Mouse (Mus musculus) CD4-positive, CD25-positive, alpha-beta regulatory T cell, adult 9 weeks (primary cell): ENCODE measurements around the gene Hoxc5. TPM values are rescaled to one million over a fixed set of nuclear protein-coding genes. Genes with fewer than 3 reads are reported as not detected.

Experiments used
- polyA plus RNA-seq: library from polyadenylated mRNA; unstranded; fragments of 100-300 nt; shearing (Covaris generic); gene quantifications from one replicate; pipeline ENCODE4 v1.2.1, GENCODE M21; 2017

The Hoxc5 gene
- polyA plus RNA-seq = not detected

DNA sequence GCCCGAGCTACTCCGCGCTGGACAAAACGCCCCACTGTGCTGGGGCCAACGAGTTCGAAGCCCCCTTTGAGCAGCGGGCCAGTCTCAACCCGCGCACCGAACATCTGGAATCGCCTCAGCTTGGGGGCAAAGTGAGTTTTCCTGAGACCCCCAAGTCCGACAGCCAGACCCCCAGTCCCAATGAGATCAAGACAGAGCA is at the start of gene Hoxc5:
TSS of gene Hoxc5 (plus strand) at position 132 of the 199 bp plus-strand sequence.

DNA sequence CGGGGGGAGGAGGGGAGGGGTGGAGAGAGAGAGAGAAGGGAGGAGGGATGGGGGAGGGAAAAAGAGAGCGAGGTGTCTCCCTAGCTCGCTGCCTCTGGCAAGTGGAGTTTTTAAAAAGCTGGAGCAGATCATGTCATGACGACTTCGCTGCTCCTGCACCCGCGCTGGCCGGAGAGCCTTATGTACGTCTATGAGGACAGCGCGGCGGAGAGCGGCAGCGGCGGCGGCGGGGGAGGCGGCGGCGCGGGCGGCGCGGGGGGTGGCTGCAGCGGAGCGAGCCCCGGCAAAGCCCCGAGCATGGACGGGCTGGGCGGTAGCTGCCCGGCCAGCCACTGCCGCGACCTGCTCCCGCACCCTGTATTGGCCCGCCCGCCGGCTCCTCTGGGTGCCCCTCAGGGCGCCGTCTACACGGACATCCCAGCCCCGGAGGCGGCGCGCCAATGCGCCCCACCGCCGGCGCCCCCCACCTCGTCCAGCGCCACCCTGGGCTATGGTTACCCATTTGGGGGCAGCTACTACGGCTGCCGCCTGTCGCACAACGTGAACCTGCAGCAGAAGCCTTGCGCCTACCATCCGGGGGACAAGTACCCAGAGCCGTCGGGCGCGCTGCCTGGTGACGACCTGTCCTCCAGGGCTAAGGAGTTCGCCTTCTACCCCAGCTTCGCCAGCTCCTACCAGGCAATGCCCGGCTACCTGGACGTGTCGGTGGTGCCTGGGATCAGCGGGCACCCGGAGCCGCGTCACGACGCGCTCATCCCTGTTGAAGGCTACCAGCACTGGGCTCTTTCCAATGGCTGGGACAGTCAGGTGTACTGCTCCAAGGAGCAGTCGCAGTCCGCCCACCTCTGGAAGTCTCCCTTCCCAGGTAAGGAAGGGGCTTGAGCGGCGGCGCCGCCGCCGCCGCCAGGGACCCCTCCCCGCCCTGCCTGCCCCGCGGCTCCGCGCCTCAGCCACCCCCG is 45.9 kb upstream of the Hoxc5 start, which contains the start of gene Hoxc13:
TSS of gene Hoxc13 (plus strand) at position 51 of the 959 bp plus-strand sequence.

GRCm38 (mm10) chr15:102936279-102936972 is 30.8 kb upstream of the Hoxc5 start, which contains the start of gene Hoxc12:
Gene Hoxc12 (plus strand): TSS chr15:102936757.

DNA sequence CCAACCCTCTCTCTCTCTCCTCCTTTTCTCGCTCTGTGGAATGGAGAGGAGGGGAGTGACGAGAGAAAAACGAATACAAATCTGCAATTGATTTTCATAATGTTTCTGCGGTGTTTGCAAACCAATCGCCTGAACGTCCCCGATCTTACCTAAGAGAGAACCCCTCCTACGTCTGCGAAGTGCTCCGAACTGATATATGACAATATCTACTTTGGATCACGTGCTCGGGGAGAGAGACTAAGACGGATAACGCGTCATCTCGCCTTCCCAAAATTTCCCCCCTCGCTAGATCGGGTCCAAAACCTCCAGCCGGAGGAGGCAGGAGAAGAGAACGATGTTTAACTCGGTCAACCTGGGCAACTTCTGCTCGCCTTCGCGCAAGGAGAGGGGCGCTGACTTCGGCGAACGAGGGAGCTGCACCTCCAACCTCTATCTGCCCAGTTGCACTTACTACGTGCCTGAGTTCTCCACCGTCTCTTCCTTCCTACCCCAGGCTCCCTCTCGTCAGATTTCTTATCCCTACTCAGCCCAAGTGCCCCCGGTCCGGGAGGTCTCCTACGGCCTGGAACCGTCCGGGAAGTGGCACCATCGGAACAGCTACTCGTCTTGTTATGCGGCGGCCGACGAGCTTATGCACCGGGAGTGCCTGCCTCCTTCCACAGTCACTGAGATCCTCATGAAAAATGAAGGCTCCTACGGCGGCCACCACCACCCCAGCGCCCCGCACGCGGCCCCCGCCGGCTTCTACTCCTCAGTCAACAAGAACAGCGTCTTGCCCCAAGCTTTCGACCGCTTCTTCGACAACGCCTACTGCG is 12.8 kb upstream of the Hoxc5 start, which contains the start of gene Hoxc11:
TSS of gene Hoxc11 (plus strand) at position 236 of the 815 bp plus-strand sequence.

GRCm38 (mm10) chr15:102966776-102967311 is 399 bp upstream of the Hoxc5 start, which contains the start of gene Hoxc10:
Gene Hoxc10 (plus strand): TSS chr15:102966796.

DNA sequence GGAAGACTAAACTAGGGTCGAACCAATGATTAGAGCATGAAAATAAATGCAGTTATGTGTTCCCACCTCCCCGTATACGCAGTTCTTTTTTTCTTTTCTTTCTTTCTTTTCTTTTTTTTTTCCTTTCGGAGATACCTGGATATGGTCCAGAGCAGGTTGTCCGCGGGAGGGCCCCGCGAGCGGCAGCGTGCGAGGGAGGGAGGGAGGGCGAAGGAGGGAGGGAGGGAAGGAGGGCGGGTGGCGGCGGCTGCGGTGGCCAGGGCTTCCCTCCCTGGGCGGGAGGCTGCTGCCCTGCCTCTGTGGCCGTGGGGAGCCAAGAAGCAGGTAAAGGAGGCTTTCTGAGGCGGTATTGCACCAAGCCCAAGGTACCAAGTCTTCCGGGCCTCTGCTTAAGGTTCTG is 8.9 kb downstream of the Hoxc5 start, which contains the start of gene Hoxc9:
TSS of gene Hoxc9 (plus strand) at position 269 of the 400 bp plus-strand sequence.

DNA sequence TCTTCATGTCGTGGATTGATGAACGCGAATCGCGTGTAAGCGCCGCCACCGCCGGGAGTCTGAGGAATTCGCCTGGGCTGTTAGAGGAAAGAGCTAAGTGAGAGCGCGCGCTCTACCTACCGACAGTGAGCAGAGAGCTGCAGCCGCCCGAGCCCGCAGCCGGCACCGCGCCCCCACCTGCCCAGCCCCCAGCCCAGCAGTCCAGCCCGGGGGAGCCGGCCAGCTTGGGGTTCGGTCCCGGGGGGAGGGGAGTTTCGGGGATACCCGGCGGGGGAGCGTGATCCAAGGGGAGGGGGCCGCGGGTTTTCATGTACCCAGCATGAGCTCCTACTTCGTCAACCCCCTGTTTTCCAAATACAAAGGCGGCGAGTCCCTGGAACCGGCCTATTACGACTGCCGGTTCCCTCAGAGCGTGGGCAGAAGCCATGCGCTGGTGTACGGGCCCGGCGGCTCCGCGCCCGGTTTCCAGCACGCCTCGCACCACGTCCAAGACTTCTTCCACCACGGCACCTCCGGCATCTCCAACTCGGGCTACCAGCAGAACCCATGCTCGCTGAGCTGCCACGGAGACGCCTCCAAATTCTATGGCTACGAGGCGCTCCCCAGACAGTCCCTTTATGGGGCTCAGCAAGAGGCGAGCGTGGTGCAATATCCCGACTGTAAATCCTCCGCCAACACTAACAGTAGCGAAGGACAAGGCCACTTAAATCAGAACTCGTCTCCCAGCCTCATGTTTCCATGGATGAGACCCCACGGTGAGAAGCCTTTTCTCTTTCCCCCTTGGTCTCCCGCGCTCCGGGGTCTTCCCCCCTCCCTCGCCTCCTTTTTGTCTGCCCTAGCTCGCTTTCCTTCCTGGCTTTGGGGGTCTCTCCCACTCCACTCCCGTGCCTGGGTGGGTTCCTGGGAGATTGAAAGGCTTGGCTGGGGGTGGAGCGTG is 23.5 kb downstream of the Hoxc5 start, which contains the start of gene Hoxc8:
TSS of gene Hoxc8 (plus strand) at position 147 of the 937 bp plus-strand sequence.

DNA sequence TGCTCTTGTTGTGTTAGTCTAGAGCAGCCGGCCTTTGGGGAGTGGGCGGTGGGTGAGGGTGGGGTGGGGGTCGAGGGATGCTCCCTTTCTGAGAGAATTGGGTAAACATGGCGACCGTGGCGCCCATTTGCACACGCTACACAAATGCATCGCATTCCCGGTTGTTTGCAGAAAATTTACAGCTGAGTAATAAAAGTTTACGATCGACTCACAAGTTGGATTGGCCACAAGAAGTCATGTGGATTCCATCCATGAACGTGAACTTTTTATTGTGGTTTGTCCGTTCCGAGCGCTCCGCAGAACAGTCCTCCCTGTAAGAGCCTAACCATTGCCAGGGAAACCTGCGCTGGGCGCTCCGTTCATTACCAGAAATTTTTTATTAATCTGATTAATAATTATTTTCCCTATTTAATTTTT is 30.7 kb downstream of the Hoxc5 start, which contains the start of gene Hoxc6:
TSS of gene Hoxc6 (plus strand) at position 319 of the 417 bp plus-strand sequence.

DNA sequence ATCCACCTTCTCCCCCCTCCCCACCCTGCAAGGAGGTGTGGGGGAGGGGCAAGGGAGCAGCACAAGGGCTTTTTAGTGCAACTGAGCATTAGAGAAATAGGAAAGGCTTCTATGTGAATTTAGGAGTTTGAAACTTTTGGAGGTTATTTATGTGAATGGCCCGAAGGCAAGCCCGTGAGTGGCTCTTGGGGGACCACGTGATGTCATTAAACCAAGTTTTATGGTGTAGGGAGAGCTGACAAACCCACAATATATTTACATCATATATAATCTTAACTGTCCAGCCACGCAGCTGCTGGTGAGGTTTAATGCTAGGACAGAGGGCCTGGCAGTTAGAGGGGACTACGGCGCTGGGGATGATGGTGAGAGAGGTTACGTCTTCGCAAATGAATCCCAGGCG is 51.4 kb downstream of the Hoxc5 start, which contains the start of gene Hoxc4:
TSS of gene Hoxc4 (plus strand) at position 299 of the 400 bp plus-strand sequence.

Other genes starting within 250 kb of the Hoxc5 start
- gene Calcoco1, start 245.3 kb upstream of the Hoxc5 start, polyA plus RNA-seq = 60.2 TPM
- gene Hoxc13, start 46.3 kb upstream of the Hoxc5 start, polyA plus RNA-seq = not detected
- gene Hoxc12, start 30.7 kb upstream of the Hoxc5 start, polyA plus RNA-seq = not detected
- not detected for gene Hoxc11, start 13.0 kb upstream of the Hoxc5 start, polyA plus RNA-seq
- gene Hoxc10, start 647 bp upstream of the Hoxc5 start, polyA plus RNA-seq = not detected
- not detected for gene Hoxc9, start 9.0 kb downstream of the Hoxc5 start, polyA plus RNA-seq
- 0.15 TPM for gene Hoxc8, start 23.2 kb downstream of the Hoxc5 start, polyA plus RNA-seq
- gene Hoxc6, start 30.8 kb downstream of the Hoxc5 start, polyA plus RNA-seq = not detected
- gene Hoxc4, start 51.5 kb downstream of the Hoxc5 start, polyA plus RNA-seq = not detected
- gene Smug1, start 199.6 kb downstream of the Hoxc5 start, polyA plus RNA-seq = 13.4 TPM